Mouse (Mus musculus): ENCODE measurements around the gene Acp1.

Acp1 gene

DNA sequence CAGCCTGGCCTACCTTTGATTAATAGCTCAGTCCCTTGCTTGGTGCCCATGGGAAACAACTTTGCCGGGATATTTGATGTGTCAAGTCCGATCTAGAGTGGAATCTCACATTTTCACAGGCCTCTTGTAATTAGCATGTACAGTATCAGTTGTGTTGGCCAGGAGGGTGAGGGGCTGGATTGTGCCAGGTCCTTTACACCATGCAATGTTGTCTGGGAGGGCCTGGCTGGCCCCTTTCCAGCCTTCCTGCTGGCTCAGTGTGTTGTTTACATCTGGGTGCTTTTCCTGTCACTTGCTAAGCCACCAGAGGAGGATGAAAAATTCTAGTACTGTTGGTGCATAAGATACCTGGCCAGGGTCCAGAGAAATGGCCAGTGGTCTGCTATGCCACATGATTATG is 47.0 kb downstream of the Acp1 start:
- no peak for DNase-seq (ENCODE audit: low spot score in 2 of 2)

DNA sequence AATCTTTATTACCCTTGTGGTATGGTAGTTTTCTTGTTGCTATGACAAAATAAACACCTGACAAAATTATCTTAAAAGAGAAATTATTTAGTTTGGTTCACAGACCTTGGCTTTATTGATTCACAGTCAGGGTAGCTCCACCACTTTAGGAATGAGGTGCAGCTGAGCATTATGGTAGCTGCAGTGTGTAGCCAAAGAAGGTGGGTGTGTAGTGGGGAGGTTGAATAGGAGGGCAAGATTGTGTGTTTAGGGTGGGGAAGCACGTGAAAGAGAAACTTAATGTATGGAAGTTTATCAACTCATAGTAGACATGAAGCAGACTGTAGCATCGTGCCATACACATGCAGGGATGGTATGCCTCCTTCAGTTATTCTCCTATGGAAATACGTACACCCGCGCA is 55.2 kb downstream of the Acp1 start:
- DNase-seq (ENCODE audit: low spot score in 2 of 2), result no peak

DNA sequence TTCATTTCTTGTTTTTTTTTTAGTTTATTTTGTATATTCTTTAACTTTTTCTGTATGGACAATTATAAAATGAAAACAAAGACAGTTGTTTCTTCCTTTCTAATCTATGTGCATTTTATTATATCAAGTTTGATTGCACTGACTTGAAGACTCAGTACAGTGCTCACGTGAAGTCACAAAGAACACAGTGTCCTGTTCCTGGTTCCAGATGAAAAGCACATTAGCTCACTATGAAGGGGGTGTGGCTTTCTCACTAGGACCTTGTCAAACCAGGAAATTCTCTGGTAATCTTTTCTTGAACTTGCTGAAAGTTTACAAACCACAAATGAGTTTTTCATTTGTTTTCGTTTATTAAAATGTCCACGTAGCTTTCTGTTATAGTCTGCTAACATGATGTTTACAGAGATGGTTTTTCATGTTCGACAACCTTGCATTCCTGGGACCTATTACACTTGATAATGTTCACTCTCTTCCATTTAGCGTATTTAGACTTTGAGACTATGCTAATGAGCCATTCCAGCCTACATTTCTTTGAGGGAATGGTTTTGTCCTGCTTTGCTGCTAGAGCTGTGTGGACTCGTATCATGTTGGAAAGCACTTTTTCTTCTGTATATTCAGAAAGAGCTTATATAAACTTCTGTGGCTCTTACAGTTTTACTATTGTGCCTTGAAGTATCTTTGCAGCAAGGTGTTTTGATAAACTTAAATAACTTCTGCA is 55.8 kb downstream of the Acp1 start:
- DNase-seq (ENCODE audit: low spot score in 2 of 2), result no peak

DNA sequence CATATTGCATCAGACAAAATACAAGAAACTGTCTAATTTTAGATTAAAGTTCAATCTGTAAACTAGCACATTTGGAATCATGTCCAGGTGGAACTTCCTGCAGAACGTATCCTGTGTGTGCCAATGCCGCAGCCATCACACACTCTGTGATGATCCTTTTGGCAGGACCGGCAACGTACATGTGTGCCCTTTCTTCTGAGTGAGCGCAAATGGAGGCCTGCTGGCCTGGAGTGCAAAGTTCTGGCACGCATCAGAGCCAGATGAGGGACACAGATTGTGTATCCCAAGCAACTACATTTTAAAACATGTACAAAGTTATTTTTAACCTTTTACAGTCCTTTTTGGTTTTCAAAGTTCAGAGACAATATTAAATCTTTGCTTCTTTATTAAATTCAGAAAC is 59.5 kb downstream of the Acp1 start:
- no peak for DNase-seq (ENCODE audit: low spot score in 2 of 2)

DNA sequence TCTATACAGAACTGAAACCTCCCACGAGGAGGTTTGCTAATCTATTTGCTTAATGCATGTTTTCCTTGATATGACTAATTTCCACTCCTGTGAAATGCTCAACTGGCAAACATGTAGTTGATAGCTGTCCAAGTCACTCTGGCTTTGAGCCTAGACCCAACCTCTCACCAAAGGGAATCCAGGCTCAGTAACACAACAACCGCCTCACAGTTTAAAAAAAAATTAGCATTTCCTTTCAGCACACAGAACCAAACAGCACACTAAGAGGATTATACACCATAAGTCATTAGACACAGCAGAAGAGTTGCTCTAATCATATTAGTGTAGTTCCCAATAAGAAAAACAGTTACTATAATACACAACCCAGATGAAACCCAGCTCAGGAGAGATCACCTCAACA is 60.5 kb downstream of the Acp1 start:
- DNase-seq (ENCODE audit: low spot score in 2 of 2), result no peak

DNA sequence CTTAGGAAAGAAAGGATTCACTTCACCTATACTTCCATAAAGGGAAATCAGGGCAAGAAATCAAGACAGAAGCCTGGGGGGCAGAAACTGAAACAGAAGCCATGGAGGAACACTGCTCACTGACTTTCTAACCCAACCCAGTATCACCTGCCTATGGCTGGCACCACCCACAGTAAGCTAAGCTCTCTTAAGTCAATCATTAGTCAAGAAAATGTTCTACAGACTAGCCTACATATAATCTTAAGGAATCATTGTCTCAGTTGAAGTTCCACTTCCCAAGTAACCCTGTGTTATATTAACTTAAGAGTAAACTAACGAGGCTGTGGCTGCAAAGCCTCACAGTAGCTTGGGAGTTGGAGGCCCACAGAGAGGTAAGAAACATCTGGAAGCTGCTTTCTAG is 62.9 kb downstream of the Acp1 start:
- DNase-seq (ENCODE audit: low spot score in 2 of 2), result no peak

All from right cerebral cortex, postnatal 36 days (tissue).